Comparison of ENCODE assay signal across 8 mouse cellular contexts in the genomic region with DNA sequence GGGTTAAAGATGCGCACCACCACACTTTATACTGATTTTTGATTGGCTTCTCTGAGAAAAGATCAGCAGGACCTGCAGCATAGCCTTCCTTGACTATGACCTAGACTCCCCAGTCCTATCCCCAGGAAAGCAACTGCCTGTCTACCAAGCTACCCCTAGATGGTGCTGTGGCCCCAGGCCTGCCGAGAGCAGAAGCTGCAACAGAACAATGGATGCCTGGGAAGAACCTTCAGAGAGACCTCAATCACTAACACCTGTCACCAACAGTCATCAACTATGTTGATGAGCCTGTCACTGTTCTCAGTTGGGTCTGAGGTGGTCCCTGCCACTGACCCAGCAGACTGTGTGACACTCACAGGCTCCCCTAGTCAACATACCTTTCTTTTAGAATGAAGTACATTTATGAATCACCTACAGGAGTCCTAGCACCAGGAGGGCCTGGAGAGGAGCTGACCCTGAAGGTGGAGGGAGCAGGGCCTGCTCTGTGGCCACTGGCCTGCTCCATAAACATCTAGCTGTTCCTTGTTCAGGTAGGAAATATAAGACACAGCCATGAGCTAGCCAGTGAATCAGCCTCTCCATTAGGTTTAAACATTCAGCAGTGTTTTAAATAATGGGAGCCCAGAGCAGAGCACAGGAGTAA. TPM values are rescaled to one million over a fixed set of nuclear protein-coding genes. Genes with fewer than 3 reads are reported as not detected.
DNase-seq lines count a peak whose midpoint lies in the region; ATAC-seq and TF ChIP-seq lines count a peak whose summit lies in the region.

No protein-coding gene starts in this region.

- H3K9ac ChIP-seq in forebrain, postnatal 0 days, result no peak overlapping the region
- H3K9ac ChIP-seq in intestine, embryonic 15.5 days, result no peak overlapping the region
- no peak overlapping the region for H3K9ac ChIP-seq in liver, embryonic 12.5 days
- no peak overlapping the region for H3K9ac ChIP-seq in stomach, embryonic 16.5 days (ENCODE audit: low read length)

- ATAC-seq in forebrain, postnatal 0 days, result peak; percentile 94
- ATAC-seq in intestine, embryonic 15.5 days, result peak; percentile 78
- peak; percentile 72 for ATAC-seq in liver, embryonic 12.5 days
- peak; percentile 68 for ATAC-seq in stomach, embryonic 16.5 days (ENCODE audit: insufficient read depth, low FRiP score)

- no peaks in the 10 kb centered on the region for H3K27me3 ChIP-seq in cerebellum, adult 2 months (ENCODE audit: control insufficient read depth, insufficient read depth, low read length)
- H3K27me3 ChIP-seq in forebrain, postnatal 0 days (ENCODE audit: insufficient read depth, low read length), result no peaks in the 10 kb centered on the region
- H3K27me3 ChIP-seq in intestine, embryonic 15.5 days (replicated peaks), result no peaks in the 10 kb centered on the region
- no peaks in the 10 kb centered on the region for H3K27me3 ChIP-seq in liver, embryonic 12.5 days (replicated peaks)
- H3K27me3 ChIP-seq in stomach, embryonic 16.5 days (ENCODE audit: control insufficient read depth, insufficient read depth, low read length), result no peaks in the 10 kb centered on the region

- peak; percentile 98 for TF ChIP-seq CTCF in cerebellum, adult 2 months (IDR thresholded peaks at IDR 0.05; ENCODE audit: borderline replicate concordance, insufficient read depth, low read depth, low read length)
- peak; percentile 92 for TF ChIP-seq CTCF in forebrain, postnatal 0 days (IDR thresholded peaks at IDR 0.05; ENCODE audit: low read depth)

- H3K9me3 ChIP-seq in forebrain, postnatal 0 days (ENCODE audit: low read length), result no peaks in the 10 kb centered on the region
- no peaks in the 10 kb centered on the region for H3K9me3 ChIP-seq in intestine, embryonic 15.5 days
- H3K9me3 ChIP-seq in liver, embryonic 12.5 days (replicated peaks), result no peaks in the 10 kb centered on the region
- no peaks in the 10 kb centered on the region for H3K9me3 ChIP-seq in stomach, embryonic 16.5 days (replicated peaks; ENCODE audit: control insufficient read depth, low read length)

- H3K27ac ChIP-seq in cerebellum, adult 2 months (ENCODE audit: insufficient read depth, low read length), result 0 out of 2 replicates have a peak overlapping the region, but pooled peaks have one; percentile 14
- H3K27ac ChIP-seq in forebrain, postnatal 0 days (ENCODE audit: low read depth, low read length), result peak overlapping the region; percentile 67; the same call in 1 of the 2 replicates
- no peak overlapping the region for H3K27ac ChIP-seq in intestine, embryonic 15.5 days
- H3K27ac ChIP-seq in liver, embryonic 12.5 days, result no peak overlapping the region
- H3K27ac ChIP-seq in stomach, embryonic 16.5 days (ENCODE audit: low read length), result no peak overlapping the region

- TF ChIP-seq POLR2A in cerebellum, adult 2 months (IDR thresholded peaks at IDR 0.05; ENCODE audit: borderline replicate concordance, insufficient read depth, low read length), result no peak

- WGBS in cerebellum, adult 2 months, result 34% methylated on average over 2 of the region's 2 CpGs
- WGBS in forebrain, postnatal 0 days, result 34% methylated on average over 2 of the region's 2 CpGs
- WGBS in intestine, embryonic 15.5 days, result 37% methylated on average over 2 of the region's 2 CpGs
- 19% methylated on average over 2 of the region's 2 CpGs for WGBS in liver, embryonic 12.5 days (ENCODE audit: insufficient replicate concordance)
- WGBS in stomach, embryonic 16.5 days, result 34% methylated on average over 2 of the region's 2 CpGs

- no peak overlapping the region for H3K4me2 ChIP-seq in forebrain, postnatal 0 days (ENCODE audit: low read depth)
- H3K4me2 ChIP-seq in intestine, embryonic 15.5 days (replicated peaks), result no peak overlapping the region
- H3K4me2 ChIP-seq in liver, embryonic 12.5 days, result no peak overlapping the region
- H3K4me2 ChIP-seq in stomach, embryonic 16.5 days (ENCODE audit: low read depth, low read length), result no peak overlapping the region

- peak; percentile 45 to 66 for DNase-seq in urinary bladder, postnatal 36 days (ENCODE audit: low spot score in 2 of 2)
- no peak for DNase-seq in urinary bladder, postnatal 4 days (ENCODE audit: low spot score in 2 of 2)
- peak; percentile 82 to 83 for DNase-seq in cerebellum, adult 2 months
- peak; percentile 78 for DNase-seq in forebrain, postnatal 0 days
- peak; percentile 82 for DNase-seq in naive thymus-derived CD4-positive, alpha-beta T cell, adult 2 months (ENCODE audit: low read depth)

- H3K4me1 ChIP-seq in cerebellum, adult 2 months (ENCODE audit: control insufficient read depth, insufficient read depth, low read length), result peaks cover 25% of the 10 kb centered on the region
- no peaks in the 10 kb centered on the region for H3K4me1 ChIP-seq in forebrain, postnatal 0 days (ENCODE audit: insufficient read depth)
- no peaks in the 10 kb centered on the region for H3K4me1 ChIP-seq in intestine, embryonic 15.5 days (replicated peaks)
- H3K4me1 ChIP-seq in liver, embryonic 12.5 days, result peaks cover 18% of the 10 kb centered on the region
- no peaks in the 10 kb centered on the region for H3K4me1 ChIP-seq in stomach, embryonic 16.5 days (ENCODE audit: control insufficient read depth, insufficient read depth, low read length)

- 0 out of 2 replicates have a peak, but pooled peaks cover 7% of the 10 kb centered on the region for H3K36me3 ChIP-seq in forebrain, postnatal 0 days (ENCODE audit: insufficient read depth)
- peaks cover 6% of the 10 kb centered on the region; the same call in 1 of the 2 replicates for H3K36me3 ChIP-seq in intestine, embryonic 15.5 days
- H3K36me3 ChIP-seq in liver, embryonic 12.5 days, result peaks cover 12% of the 10 kb centered on the region
- no peaks in the 10 kb centered on the region for H3K36me3 ChIP-seq in stomach, embryonic 16.5 days (ENCODE audit: control insufficient read depth, insufficient read depth, low read length)

- H3K4me3 ChIP-seq in cerebellum, adult 2 months (replicated peaks; ENCODE audit: insufficient read depth, low read depth, low read length), result no peak overlapping the region
- no peak overlapping the region for H3K4me3 ChIP-seq in forebrain, postnatal 0 days (ENCODE audit: low read depth, low read length)
- H3K4me3 ChIP-seq in intestine, embryonic 15.5 days (replicated peaks), result no peak overlapping the region
- H3K4me3 ChIP-seq in liver, embryonic 12.5 days, result no peak overlapping the region
- no peak overlapping the region for H3K4me3 ChIP-seq in stomach, embryonic 16.5 days (replicated peaks; ENCODE audit: low read length)

RNA-seq across cellular contexts. Expression of a gene that starts 13.4 kb away (rescaled TPM):
- polyA plus RNA-seq in cerebellum, adult 2 months (2012; rRNA removed), result 0.95 and 1.1 TPM in 2 replicates
- total RNA-seq in forebrain, postnatal 0 days (2014; rRNA removed), result 0.23 and 1.5 TPM in 2 replicates
- polyA plus RNA-seq in forebrain, postnatal 0 days (2015; fragmentation: Nextera tagmentation; extraction: Ambion mirVana), result 0.28 and 0.29 TPM in 2 replicates
- 0.29 and 0.36 TPM in 2 replicates for polyA plus RNA-seq in intestine, embryonic 15.5 days (2015; fragmentation: Nextera tagmentation; extraction: Ambion mirVana)
- polyA plus RNA-seq in liver, embryonic 12.5 days (2016; fragmentation: Nextera tagmentation; extraction: Ambion mirVana), result 0.83 and 0.91 TPM in 2 replicates
- 0.42 and 0.56 TPM in 2 replicates for polyA plus RNA-seq in stomach, embryonic 16.5 days (2015; fragmentation: Nextera tagmentation; extraction: Ambion mirVana)

RNA-seq across cellular contexts. Expression of a gene that starts 19.2 kb away (rescaled TPM):
- polyA plus RNA-seq in cerebellum, adult 2 months (2012; rRNA removed), result 110 and 116 TPM in 2 replicates
- total RNA-seq in forebrain, postnatal 0 days (2014; rRNA removed), result 37.0 and 41.7 TPM in 2 replicates
- polyA plus RNA-seq in forebrain, postnatal 0 days (2015; fragmentation: Nextera tagmentation; extraction: Ambion mirVana), result 43.1 and 62.2 TPM in 2 replicates
- 53.5 and 67.8 TPM in 2 replicates for polyA plus RNA-seq in intestine, embryonic 15.5 days (2015; fragmentation: Nextera tagmentation; extraction: Ambion mirVana)
- 52.3 and 53.5 TPM in 2 replicates for polyA plus RNA-seq in liver, embryonic 12.5 days (2016; fragmentation: Nextera tagmentation; extraction: Ambion mirVana)
- polyA plus RNA-seq in stomach, embryonic 16.5 days (2015; fragmentation: Nextera tagmentation; extraction: Ambion mirVana), result 57.1 and 63.8 TPM in 2 replicates

RNA-seq across cellular contexts. Expression of a gene that starts 25.4 kb away (rescaled TPM):
- 70.0 and 74.6 TPM in 2 replicates for polyA plus RNA-seq in cerebellum, adult 2 months (2012; rRNA removed)
- 30.9 and 31.4 TPM in 2 replicates for total RNA-seq in forebrain, postnatal 0 days (2014; rRNA removed)
- 40.3 and 46.1 TPM in 2 replicates for polyA plus RNA-seq in forebrain, postnatal 0 days (2015; fragmentation: Nextera tagmentation; extraction: Ambion mirVana)
- polyA plus RNA-seq in intestine, embryonic 15.5 days (2015; fragmentation: Nextera tagmentation; extraction: Ambion mirVana), result 21.4 and 24.9 TPM in 2 replicates
- 9.9 and 11.8 TPM in 2 replicates for polyA plus RNA-seq in liver, embryonic 12.5 days (2016; fragmentation: Nextera tagmentation; extraction: Ambion mirVana)
- 26.3 and 27.7 TPM in 2 replicates for polyA plus RNA-seq in stomach, embryonic 16.5 days (2015; fragmentation: Nextera tagmentation; extraction: Ambion mirVana)

RNA-seq across cellular contexts. Expression of a gene that starts 25.5 kb away (rescaled TPM):
- polyA plus RNA-seq in cerebellum, adult 2 months (2012; rRNA removed), result 31.9 and 34.1 TPM in 2 replicates
- total RNA-seq in forebrain, postnatal 0 days (2014; rRNA removed), result 10.3 and 16.5 TPM in 2 replicates
- 32.5 and 37.1 TPM in 2 replicates for polyA plus RNA-seq in forebrain, postnatal 0 days (2015; fragmentation: Nextera tagmentation; extraction: Ambion mirVana)
- polyA plus RNA-seq in intestine, embryonic 15.5 days (2015; fragmentation: Nextera tagmentation; extraction: Ambion mirVana), result 73.0 and 77.0 TPM in 2 replicates
- polyA plus RNA-seq in liver, embryonic 12.5 days (2016; fragmentation: Nextera tagmentation; extraction: Ambion mirVana), result 68.0 and 70.3 TPM in 2 replicates
- polyA plus RNA-seq in stomach, embryonic 16.5 days (2015; fragmentation: Nextera tagmentation; extraction: Ambion mirVana), result 41.5 and 49.4 TPM in 2 replicates

RNA-seq across cellular contexts. Expression of a gene that starts 32.8 kb away (rescaled TPM):
- polyA plus RNA-seq in cerebellum, adult 2 months (2012; rRNA removed), result 21.6 and 26.9 TPM in 2 replicates
- total RNA-seq in forebrain, postnatal 0 days (2014; rRNA removed), result 29.8 and 40.2 TPM in 2 replicates
- 8.0 and 13.2 TPM in 2 replicates for polyA plus RNA-seq in forebrain, postnatal 0 days (2015; fragmentation: Nextera tagmentation; extraction: Ambion mirVana)
- polyA plus RNA-seq in intestine, embryonic 15.5 days (2015; fragmentation: Nextera tagmentation; extraction: Ambion mirVana), result 14.0 and 18.7 TPM in 2 replicates
- 19.5 and 19.6 TPM in 2 replicates for polyA plus RNA-seq in liver, embryonic 12.5 days (2016; fragmentation: Nextera tagmentation; extraction: Ambion mirVana)
- 20.9 and 22.1 TPM in 2 replicates for polyA plus RNA-seq in stomach, embryonic 16.5 days (2015; fragmentation: Nextera tagmentation; extraction: Ambion mirVana)

Comparison
In these comparisons a context has a peak if more than half of its experiments do, and no peak if none do; other contexts are left out.
1. DNase-seq: peak in urinary bladder, postnatal 36 days (2 of 2), cerebellum, adult 2 months (2 of 2), forebrain, postnatal 0 days (single experiment) and naive thymus-derived CD4-positive, alpha-beta T cell, adult 2 months (single experiment); none in urinary bladder, postnatal 4 days (0 of 2).
2. H3K27ac ChIP-seq: peak in cerebellum, adult 2 months (single experiment) and forebrain, postnatal 0 days (single experiment); none in intestine, embryonic 15.5 days (single experiment), liver, embryonic 12.5 days (single experiment) and stomach, embryonic 16.5 days (single experiment).
3. Peak in every context shown above with its lines, with median percentiles within 50 percentile points of each other: ATAC-seq.